Mouse (Mus musculus) E14TG2a.4 (cell line): ENCODE data around the gene Dnmt1.

Source experiments
- H3K27me3 ChIP-seq: 2 replicates; pipeline ENCODE4 v1.6.1; 2014; ENCODE audit warnings: low read length, control low read depth; ENCODE audit not compliant: insufficient read depth
- H3K36me3 ChIP-seq: 2 replicates; pipeline ENCODE4 v1.6.1; 2014; ENCODE audit warnings: low read length, control low read depth; ENCODE audit not compliant: insufficient read depth
- H3K4me1 ChIP-seq: replicated peaks from 2 replicates; pipeline ENCODE4 v1.6.1; 2014; ENCODE audit warnings: low read depth, low read length, control low read depth
- H3K4me3 ChIP-seq: replicated peaks from 2 replicates; pipeline ENCODE4 v1.5.1; 2014; ENCODE audit warnings: mild to moderate bottlenecking, low read length
- H3K9me3 ChIP-seq: 2 replicates; pipeline ENCODE4 v1.6.1; 2014; ENCODE audit warnings: low read length, control low read depth
- CTCF ChIP-seq: conservative IDR thresholded peaks from 2 replicates; pipeline ENCODE4 v1.5.1; 2014; ENCODE audit warnings: low read length
- NANOG ChIP-seq: IDR thresholded peaks from 2 replicates; pipeline ENCODE4 v1.6.1; 2014; ENCODE audit warnings: borderline replicate concordance, low read length, mixed read lengths
- POU5F1 ChIP-seq: IDR thresholded peaks from 2 replicates; pipeline ENCODE4 v1.6.1; 2014; ENCODE audit warnings: low read length, borderline replicate concordance

Gene Dnmt1

GRCm38 (mm10) chr9:20979769-20980168 lies 20.1 kb upstream of the Dnmt1 start:
- peaks cover 89% of the 10 kb centered on the region for H3K4me1 ChIP-seq
- peaks cover 5% of the 10 kb centered on the region; the same call in 1 of the 2 replicates for H3K36me3 ChIP-seq
- no peaks in the 10 kb centered on the region for H3K27me3 ChIP-seq
- H3K4me3 ChIP-seq = peak overlapping the region; percentile 94; the same call in 1 of the 2 replicates
- H3K9me3 ChIP-seq = no peaks in the 10 kb centered on the region
- TF ChIP-seq POU5F1 (no peak), CTCF (no peak)

- Histone ChIP-seq H3K4me3 (peak overlapping the region; percentile 94; the same call in 1 of the 2 replicates), H3K36me3 (peaks cover 9% of the 10 kb centered on the region; the same call in 1 of the 2 replicates), H3K27me3 (no peaks in the 10 kb centered on the region), H3K4me1 (peaks cover 90% of the 10 kb centered on the region), H3K9me3 (no peaks in the 10 kb centered on the region)
- TF ChIP-seq POU5F1 (no peak), NANOG (peak; percentile 58; the same call in 1 of the 2 replicates)
These were observed 19.5 kb upstream of the Dnmt1 start for GRCm38 (mm10) chr9:20979181-20979580.

- Histone ChIP-seq H3K9me3 (no peaks in the 10 kb centered on the region), H3K27me3 (no peaks in the 10 kb centered on the region), H3K4me1 (peaks cover 90% of the 10 kb centered on the region), H3K4me3 (peak overlapping the region; percentile 94), H3K36me3 (peaks cover 16% of the 10 kb centered on the region)
- no peak for TF ChIP-seq CTCF
- TF ChIP-seq POU5F1 = no peak
- TF ChIP-seq NANOG = no peak
These were observed 18.9 kb upstream of the Dnmt1 start for GRCm38 (mm10) chr9:20978409-20979095.

- TF ChIP-seq CTCF (peak; percentile 22; the same call in 1 of the 2 replicates), POU5F1 (no peak), NANOG (no peak)
- peak overlapping the region; percentile 94 for H3K4me3 ChIP-seq
- no peaks in the 10 kb centered on the region for H3K27me3 ChIP-seq
- H3K36me3 ChIP-seq = peaks cover 26% of the 10 kb centered on the region
- H3K9me3 ChIP-seq = no peaks in the 10 kb centered on the region
- H3K4me1 ChIP-seq = peaks cover 90% of the 10 kb centered on the region
These were observed 17.4 kb upstream of the Dnmt1 start for GRCm38 (mm10) chr9:20976961-20977689.

GRCm38 (mm10) chr9:20976216-20976960 lies 16.7 kb upstream of the Dnmt1 start, which contains the start of gene S1pr2:
Gene S1pr2 (minus strand): TSS chr9:20976781.
- H3K4me3 ChIP-seq = peak within 1 kb of the TSS; percentile 94
- TF ChIP-seq NANOG (no peak), CTCF (no peak), POU5F1 (no peak)
- peaks cover 90% of the 10 kb centered on the region for H3K4me1 ChIP-seq
- H3K36me3 ChIP-seq = peaks cover 30% of the 10 kb centered on the region
- no peaks in the 10 kb centered on the region for H3K27me3 ChIP-seq
- no peaks in the 10 kb centered on the region for H3K9me3 ChIP-seq

GRCm38 (mm10) chr9:20975431-20976215 lies 15.9 kb upstream of the Dnmt1 start:
- H3K4me3 ChIP-seq = peak overlapping the region; percentile 94
- TF ChIP-seq NANOG (no peak), POU5F1 (no peak), CTCF (no peak)
- H3K27me3 ChIP-seq = no peaks in the 10 kb centered on the region
- no peaks in the 10 kb centered on the region for H3K9me3 ChIP-seq
- peaks cover 38% of the 10 kb centered on the region for H3K36me3 ChIP-seq
- peaks cover 90% of the 10 kb centered on the region for H3K4me1 ChIP-seq

GRCm38 (mm10) chr9:20973682-20974075 lies 14.0 kb upstream of the Dnmt1 start:
- TF ChIP-seq NANOG (no peak), POU5F1 (no peak), CTCF (no peak)

More at GRCm38 (mm10) chr9:20973682-20974075, 14.0 kb upstream of the Dnmt1 start:
- Histone ChIP-seq H3K4me1 (peaks cover 84% of the 10 kb centered on the region), H3K36me3 (peaks cover 53% of the 10 kb centered on the region), H3K4me3 (peak overlapping the region; percentile 50; the same call in 1 of the 2 replicates), H3K9me3 (no peaks in the 10 kb centered on the region), H3K27me3 (no peaks in the 10 kb centered on the region)
